Mouse (Mus musculus): ENCODE measurements around the gene Gm20388.
A peak's percentile ranks its signal among the peaks of the same experiment; 100 is the strongest.

GRCm38 (mm10) chr8:120618110-120618509 is 707.5 kb downstream of the Gm20388 start:
- TF ChIP-seq ZC3H11A (IDR thresholded peaks at IDR 0.05; ENCODE audit: borderline replicate concordance, low read depth, low read length) = peak; percentile 36; the same call in 1 of the 2 replicates
- TF ChIP-seq MAFK (IDR thresholded peaks at IDR 0.05; ENCODE audit: insufficient read depth, low read depth, low read length) = no peak
- no peak for TF ChIP-seq ZNF384 (IDR thresholded peaks at IDR 0.05; ENCODE audit: low read depth, low read length)
